Mouse (Mus musculus) ES-Bruce4 (cell line): ENCODE measurements around the gene Ccdc40.

Experiments used
- CTCF ChIP-seq: IDR thresholded peaks from one replicate; pipeline ENCODE4 v1.8.1; 2011; ENCODE audit warnings: low read depth, low read length
- EP300 ChIP-seq: IDR thresholded peaks from 2 replicates; pipeline ENCODE4 v1.6.1; 2011; ENCODE audit warnings: low read depth, low read length; ENCODE audit not compliant: insufficient read depth
- POLR2A ChIP-seq: IDR thresholded peaks from one replicate; pipeline ENCODE4 v1.8.1; 2011; ENCODE audit warnings: low read length; ENCODE audit not compliant: insufficient read depth

- TF ChIP-seq EP300: no peak
- TF ChIP-seq CTCF: no peak
- no peak for TF ChIP-seq POLR2A
These were observed 17.9 kb upstream of the Ccdc40 start for GRCm38 (mm10) chr11:119210321-119211100.
